Mouse (Mus musculus): ENCODE measurements at regions not wholly inside any gene's neighbourhood (a gene's known extent, or its start where the extent isn't known, plus 50 kb on each side); places are given as distances from the start of the nearest gene placed in this dataset.

- DNase-seq = no peak
Measured at GRCm38 (mm10) chr1:19754346-19754745, 545.6 kb downstream of the Tfap2b start.

- DNase-seq = no peak
Measured at GRCm38 (mm10) chr1:19757921-19758436, 549.3 kb downstream of the Tfap2b start.

- DNase-seq = no peak
Measured at GRCm38 (mm10) chr1:19766879-19767278, 558.2 kb downstream of the Tfap2b start.

GRCm38 (mm10) chr1:19772266-19772665 is 563.6 kb downstream of the Tfap2b start:
- no peak for DNase-seq

- no peak for DNase-seq
Measured at GRCm38 (mm10) chr1:19774502-19774901, 565.8 kb downstream of the Tfap2b start.

GRCm38 (mm10) chr1:19777542-19777941 is 568.8 kb downstream of the Tfap2b start:
- no peak for DNase-seq

- DNase-seq = no peak
Measured at GRCm38 (mm10) chr1:19786971-19787370, 578.3 kb downstream of the Tfap2b start.

GRCm38 (mm10) chr1:19794124-19794523 is 585.4 kb downstream of the Tfap2b start:
- no peak for DNase-seq

GRCm38 (mm10) chr1:19825887-19826286 is 617.2 kb downstream of the Tfap2b start:
- no peak for DNase-seq

GRCm38 (mm10) chr1:19826455-19827366 is 618.0 kb downstream of the Tfap2b start:
- DNase-seq = no peak

- peak; percentile 25 for DNase-seq
Measured at GRCm38 (mm10) chr1:19849918-19850317, 641.2 kb downstream of the Tfap2b start.

- no peak for DNase-seq
Measured at GRCm38 (mm10) chr1:19857250-19857649, 648.5 kb downstream of the Tfap2b start.

GRCm38 (mm10) chr1:19868478-19868877 is 659.8 kb downstream of the Tfap2b start:
- DNase-seq = no peak

GRCm38 (mm10) chr1:19881193-19881592 is 672.5 kb downstream of the Tfap2b start:
- DNase-seq = no peak

- DNase-seq = no peak
Measured at GRCm38 (mm10) chr1:19899426-19899825, 690.7 kb downstream of the Tfap2b start.

- no peak for DNase-seq
Measured at GRCm38 (mm10) chr1:19899889-19900310, 691.2 kb downstream of the Tfap2b start.

GRCm38 (mm10) chr1:19900983-19901531 is 692.3 kb downstream of the Tfap2b start:
- no peak for DNase-seq

GRCm38 (mm10) chr1:19912194-19912846 is 703.6 kb downstream of the Tfap2b start:
- no peak for DNase-seq

GRCm38 (mm10) chr1:19918762-19919161 is 699.1 kb downstream of the Pkhd1 start:
- no peak for DNase-seq

- no peak for DNase-seq
Measured at GRCm38 (mm10) chr1:19927192-19927591, 690.7 kb downstream of the Pkhd1 start.

GRCm38 (mm10) chr1:19927736-19928327 is 690.0 kb downstream of the Pkhd1 start:
- DNase-seq = no peak

GRCm38 (mm10) chr1:19951050-19951679 is 666.7 kb downstream of the Pkhd1 start:
- no peak for DNase-seq

Measured in layer of hippocampus, adult 9-11 months (tissue).